Mouse (Mus musculus): ENCODE data around the gene Gm45837. TPM values are rescaled to one million over a fixed set of nuclear protein-coding genes. Genes with fewer than 3 reads are reported as not detected.

Gene Gm45837
- polyA plus RNA-seq, 1 experiment from 2014 or later: not detected

DNA sequence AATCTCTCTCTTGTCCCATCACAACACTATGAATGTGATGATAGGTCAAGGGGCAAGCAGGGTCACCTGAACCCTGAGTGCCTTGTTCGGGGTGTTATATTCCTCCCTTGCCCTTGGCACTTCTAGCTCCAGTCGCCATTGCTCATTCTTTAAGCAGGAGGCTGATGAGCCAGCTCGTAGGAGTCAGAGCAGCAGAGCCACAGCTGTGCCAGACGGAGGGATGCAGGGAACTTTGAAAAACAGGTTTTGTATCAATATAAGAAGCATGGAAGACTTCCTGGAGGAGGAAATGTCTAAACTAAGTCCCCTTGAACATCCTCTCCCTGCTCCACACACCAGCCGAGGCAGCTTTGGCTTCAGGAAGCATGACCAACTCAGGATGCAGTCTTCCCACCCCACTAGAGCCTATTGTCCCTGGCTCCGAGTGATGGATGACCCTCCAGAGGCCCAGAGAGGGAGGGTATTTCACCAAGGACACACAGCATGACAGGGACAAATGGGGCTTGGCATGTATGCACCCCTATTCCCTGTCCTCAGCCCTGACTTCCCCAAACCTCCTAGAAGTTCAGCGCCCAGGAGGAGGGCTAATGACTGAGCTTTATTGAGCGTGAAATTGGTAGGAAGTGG, 71.3 kb downstream of the Gm45837 start:
- H3K9me3 ChIP-seq (ENCODE audit: control insufficient read depth, low read length): no peaks in the 10 kb centered on the region
- H3K36me3 ChIP-seq (ENCODE audit: control insufficient read depth, insufficient read depth, low read length): no peaks in the 10 kb centered on the region
- H3K27ac ChIP-seq (ENCODE audit: low read depth, low read length): no peak overlapping the region
- 65% methylated on average over 8 of the region's 8 CpGs for WGBS
- no peak for DNase-seq (ENCODE audit: low spot score)
- no peaks in the 10 kb centered on the region for H3K4me1 ChIP-seq (replicated peaks; ENCODE audit: control insufficient read depth, insufficient read depth, low read length)
- no peak for ATAC-seq (ENCODE audit: low FRiP score)
- H3K9ac ChIP-seq (ENCODE audit: low read depth, low read length): no peak overlapping the region
- H3K4me3 ChIP-seq (ENCODE audit: low read depth, low read length): no peak overlapping the region
- H3K4me2 ChIP-seq (replicated peaks; ENCODE audit: low read depth, low read length): no peak overlapping the region
- H3K27me3 ChIP-seq (ENCODE audit: control insufficient read depth, insufficient read depth, low read length): no peaks in the 10 kb centered on the region

GRCm38 (mm10) chr7:101482499-101483081, 71.9 kb downstream of the Gm45837 start:
- Histone ChIP-seq H3K4me1 (replicated peaks; ENCODE audit: control insufficient read depth, insufficient read depth, low read length) (no peaks in the 10 kb centered on the region), H3K4me3 (ENCODE audit: low read depth, low read length) (no peak overlapping the region), H3K9ac (ENCODE audit: low read depth, low read length) (no peak overlapping the region), H3K27ac (ENCODE audit: low read depth, low read length) (no peak overlapping the region), H3K4me2 (replicated peaks; ENCODE audit: low read depth, low read length) (no peak overlapping the region), H3K27me3 (ENCODE audit: control insufficient read depth, insufficient read depth, low read length) (no peaks in the 10 kb centered on the region), H3K9me3 (ENCODE audit: control insufficient read depth, low read length) (no peaks in the 10 kb centered on the region), H3K36me3 (ENCODE audit: control insufficient read depth, insufficient read depth, low read length) (no peaks in the 10 kb centered on the region)
- no peak for ATAC-seq (ENCODE audit: low FRiP score)
- WGBS: 76% methylated on average over 9 of the region's 9 CpGs
- DNase-seq (ENCODE audit: low spot score): no peak

DNA sequence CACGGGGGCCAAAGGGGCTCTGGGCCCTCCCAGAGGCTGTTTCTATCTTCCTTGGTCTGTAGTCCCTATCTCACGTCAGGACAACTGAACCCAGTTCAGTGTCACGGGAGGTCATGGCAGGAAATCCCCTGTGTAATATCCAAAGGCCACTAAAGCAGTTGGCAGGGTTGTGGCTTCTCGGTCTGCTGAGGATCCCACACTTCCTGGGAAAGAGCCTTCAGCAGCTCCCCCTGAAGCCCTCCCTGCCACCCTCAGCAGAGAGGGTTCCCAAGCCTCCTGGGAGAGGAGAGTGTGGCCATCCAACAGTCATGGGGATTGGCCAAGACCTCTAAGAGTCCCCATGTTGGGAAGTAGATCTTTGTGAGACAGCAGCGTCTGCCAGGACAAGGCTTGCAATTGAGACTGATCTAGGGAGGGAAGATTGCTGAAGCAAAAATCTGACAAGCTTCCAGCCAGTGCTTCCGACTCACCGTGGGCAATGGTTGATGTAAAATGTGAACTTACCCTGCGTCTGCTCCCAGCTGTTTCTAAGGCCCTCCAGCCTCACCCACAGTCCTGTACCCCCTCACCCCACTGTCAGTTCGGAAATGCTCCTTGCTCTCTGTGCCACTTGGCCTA, 72.9 kb downstream of the Gm45837 start:
- no peak overlapping the region for H3K4me3 ChIP-seq (ENCODE audit: low read depth, low read length)
- no peaks in the 10 kb centered on the region for H3K36me3 ChIP-seq (ENCODE audit: control insufficient read depth, insufficient read depth, low read length)
- no peaks in the 10 kb centered on the region for H3K4me1 ChIP-seq (replicated peaks; ENCODE audit: control insufficient read depth, insufficient read depth, low read length)
- no peaks in the 10 kb centered on the region for H3K9me3 ChIP-seq (ENCODE audit: control insufficient read depth, low read length)
- no peak overlapping the region for H3K9ac ChIP-seq (ENCODE audit: low read depth, low read length)
- H3K27me3 ChIP-seq (ENCODE audit: control insufficient read depth, insufficient read depth, low read length): no peaks in the 10 kb centered on the region
- no peak for ATAC-seq (ENCODE audit: low FRiP score)
- no peak overlapping the region for H3K4me2 ChIP-seq (replicated peaks; ENCODE audit: low read depth, low read length)
- no peak for DNase-seq (ENCODE audit: low spot score)
- 77% methylated on average over 9 of the region's 9 CpGs for WGBS
- 0 out of 2 replicates have a peak overlapping the region, but pooled peaks have one; percentile 21 for H3K27ac ChIP-seq (ENCODE audit: low read depth, low read length)

DNA sequence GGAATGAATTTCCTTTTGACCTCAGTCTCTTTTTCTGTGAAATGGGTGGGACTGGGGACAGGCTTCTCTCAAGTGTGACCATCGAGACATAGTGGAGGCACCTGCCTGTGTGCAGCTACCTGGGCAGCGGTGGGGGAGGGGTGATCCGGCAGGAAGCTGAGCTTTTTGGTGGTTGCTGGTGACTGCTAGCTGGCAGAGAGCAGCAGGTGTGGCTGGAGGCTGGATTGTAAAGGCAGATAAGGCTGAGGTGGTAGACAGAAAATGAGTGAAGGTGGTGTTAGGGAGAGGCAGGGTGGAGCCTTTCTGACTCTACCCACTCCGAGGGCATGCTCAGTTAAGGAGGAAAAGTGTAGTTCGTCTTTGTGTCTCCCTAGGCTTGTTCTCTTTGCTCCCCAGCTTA, 76.4 kb downstream of the Gm45837 start:
- no peak overlapping the region for H3K4me3 ChIP-seq (ENCODE audit: low read depth, low read length)
- no peak overlapping the region for H3K4me2 ChIP-seq (replicated peaks; ENCODE audit: low read depth, low read length)
- H3K27ac ChIP-seq (ENCODE audit: low read depth, low read length): no peak overlapping the region
- H3K4me1 ChIP-seq (replicated peaks; ENCODE audit: control insufficient read depth, insufficient read depth, low read length): no peaks in the 10 kb centered on the region
- no peaks in the 10 kb centered on the region for H3K27me3 ChIP-seq (ENCODE audit: control insufficient read depth, insufficient read depth, low read length)
- no peak overlapping the region for H3K9ac ChIP-seq (ENCODE audit: low read depth, low read length)
- DNase-seq (ENCODE audit: low spot score) (no peak), ATAC-seq (ENCODE audit: low FRiP score) (no peak)
- WGBS: 81% methylated on average over 5 of the region's 5 CpGs
- no peaks in the 10 kb centered on the region for H3K36me3 ChIP-seq (ENCODE audit: control insufficient read depth, insufficient read depth, low read length)
- no peaks in the 10 kb centered on the region for H3K9me3 ChIP-seq (ENCODE audit: control insufficient read depth, low read length)

- ATAC-seq (ENCODE audit: low FRiP score) (no peak), DNase-seq (ENCODE audit: low spot score) (no peak)
- WGBS: 54% methylated on average over 4 of the region's 4 CpGs
- Histone ChIP-seq H3K36me3 (ENCODE audit: control insufficient read depth, insufficient read depth, low read length) (no peaks in the 10 kb centered on the region), H3K4me1 (replicated peaks; ENCODE audit: control insufficient read depth, insufficient read depth, low read length) (no peaks in the 10 kb centered on the region), H3K9me3 (ENCODE audit: control insufficient read depth, low read length) (no peaks in the 10 kb centered on the region), H3K27me3 (ENCODE audit: control insufficient read depth, insufficient read depth, low read length) (no peaks in the 10 kb centered on the region), H3K4me3 (ENCODE audit: low read depth, low read length) (no peak overlapping the region), H3K27ac (ENCODE audit: low read depth, low read length) (no peak overlapping the region), H3K9ac (ENCODE audit: low read depth, low read length) (no peak overlapping the region), H3K4me2 (replicated peaks; ENCODE audit: low read depth, low read length) (no peak overlapping the region)
These were observed 80.3 kb downstream of the Gm45837 start for GRCm38 (mm10) chr7:101490952-101491351.

GRCm38 (mm10) chr7:101498385-101498784, 87.7 kb downstream of the Gm45837 start:
- Histone ChIP-seq H3K36me3 (ENCODE audit: control insufficient read depth, insufficient read depth, low read length) (no peaks in the 10 kb centered on the region), H3K4me1 (replicated peaks; ENCODE audit: control insufficient read depth, insufficient read depth, low read length) (no peaks in the 10 kb centered on the region), H3K9me3 (ENCODE audit: control insufficient read depth, low read length) (no peaks in the 10 kb centered on the region), H3K27me3 (ENCODE audit: control insufficient read depth, insufficient read depth, low read length) (no peaks in the 10 kb centered on the region), H3K4me2 (replicated peaks; ENCODE audit: low read depth, low read length) (no peak overlapping the region), H3K9ac (ENCODE audit: low read depth, low read length) (no peak overlapping the region), H3K4me3 (ENCODE audit: low read depth, low read length) (no peak overlapping the region), H3K27ac (ENCODE audit: low read depth, low read length) (no peak overlapping the region)
- WGBS: 88% methylated on average over 3 of the region's 3 CpGs
- ATAC-seq (ENCODE audit: low FRiP score) (no peak), DNase-seq (ENCODE audit: low spot score) (no peak)

DNA sequence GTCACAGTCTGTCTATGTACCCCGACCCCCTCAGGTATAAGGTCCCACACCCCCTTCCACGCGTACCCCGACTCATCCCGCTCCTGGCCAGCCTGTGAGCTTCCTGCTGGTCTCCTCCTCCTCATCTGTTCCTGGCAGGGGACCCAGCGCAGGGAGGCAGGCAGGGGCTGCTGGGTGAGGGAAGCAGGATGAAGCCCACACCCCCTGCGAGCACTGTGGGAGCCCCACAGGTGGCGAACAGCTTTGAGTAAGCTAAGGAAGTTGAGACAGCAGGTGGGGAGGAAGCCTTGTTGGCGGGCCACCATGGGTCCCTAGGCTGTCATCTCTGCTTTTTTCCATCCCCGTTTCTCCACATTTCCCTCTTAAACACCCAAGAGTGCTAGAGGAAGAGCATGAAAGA, 88.6 kb downstream of the Gm45837 start:
- Histone ChIP-seq H3K4me1 (replicated peaks; ENCODE audit: control insufficient read depth, insufficient read depth, low read length) (no peaks in the 10 kb centered on the region), H3K4me3 (ENCODE audit: low read depth, low read length) (no peak overlapping the region), H3K9ac (ENCODE audit: low read depth, low read length) (no peak overlapping the region), H3K36me3 (ENCODE audit: control insufficient read depth, insufficient read depth, low read length) (no peaks in the 10 kb centered on the region), H3K4me2 (replicated peaks; ENCODE audit: low read depth, low read length) (no peak overlapping the region), H3K9me3 (ENCODE audit: control insufficient read depth, low read length) (no peaks in the 10 kb centered on the region), H3K27ac (ENCODE audit: low read depth, low read length) (no peak overlapping the region), H3K27me3 (ENCODE audit: control insufficient read depth, insufficient read depth, low read length) (peaks cover 7% of the 10 kb centered on the region; the same call in 1 of the 2 replicates)
- DNase-seq (ENCODE audit: low spot score) (no peak), ATAC-seq (ENCODE audit: low FRiP score) (no peak)
- 47% methylated on average over 10 of the region's 10 CpGs for WGBS

DNA sequence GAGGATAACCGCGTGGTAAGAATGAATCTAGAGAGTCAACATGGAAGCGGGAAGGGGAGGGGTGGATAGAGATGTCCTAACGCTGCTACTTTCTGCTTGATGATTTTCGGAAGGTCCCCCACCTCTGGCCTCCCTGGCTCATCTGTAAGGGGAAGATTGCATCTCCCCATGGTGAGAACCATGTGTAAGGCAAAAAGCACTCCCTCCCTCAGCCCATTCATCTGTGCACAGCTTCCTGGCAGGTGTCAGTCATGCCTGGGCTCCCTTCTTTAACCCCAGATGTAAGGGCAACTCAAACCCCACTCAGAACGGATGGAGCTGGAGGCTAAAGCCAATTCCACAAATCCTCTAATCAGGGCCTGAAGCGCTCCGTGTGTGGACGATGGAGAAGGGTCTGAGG, 89.0 kb downstream of the Gm45837 start:
- no peak overlapping the region for H3K4me3 ChIP-seq (ENCODE audit: low read depth, low read length)
- H3K4me2 ChIP-seq (replicated peaks; ENCODE audit: low read depth, low read length): no peak overlapping the region
- peaks cover 11% of the 10 kb centered on the region; the same call in 1 of the 2 replicates for H3K27me3 ChIP-seq (ENCODE audit: control insufficient read depth, insufficient read depth, low read length)
- H3K9me3 ChIP-seq (ENCODE audit: control insufficient read depth, low read length): no peaks in the 10 kb centered on the region
- DNase-seq (ENCODE audit: low spot score): no peak
- H3K36me3 ChIP-seq (ENCODE audit: control insufficient read depth, insufficient read depth, low read length): no peaks in the 10 kb centered on the region
- no peak overlapping the region for H3K9ac ChIP-seq (ENCODE audit: low read depth, low read length)
- no peak for ATAC-seq (ENCODE audit: low FRiP score)
- WGBS: 78% methylated on average over 9 of the region's 9 CpGs
- no peaks in the 10 kb centered on the region for H3K4me1 ChIP-seq (replicated peaks; ENCODE audit: control insufficient read depth, insufficient read depth, low read length)
- H3K27ac ChIP-seq (ENCODE audit: low read depth, low read length): no peak overlapping the region

DNA sequence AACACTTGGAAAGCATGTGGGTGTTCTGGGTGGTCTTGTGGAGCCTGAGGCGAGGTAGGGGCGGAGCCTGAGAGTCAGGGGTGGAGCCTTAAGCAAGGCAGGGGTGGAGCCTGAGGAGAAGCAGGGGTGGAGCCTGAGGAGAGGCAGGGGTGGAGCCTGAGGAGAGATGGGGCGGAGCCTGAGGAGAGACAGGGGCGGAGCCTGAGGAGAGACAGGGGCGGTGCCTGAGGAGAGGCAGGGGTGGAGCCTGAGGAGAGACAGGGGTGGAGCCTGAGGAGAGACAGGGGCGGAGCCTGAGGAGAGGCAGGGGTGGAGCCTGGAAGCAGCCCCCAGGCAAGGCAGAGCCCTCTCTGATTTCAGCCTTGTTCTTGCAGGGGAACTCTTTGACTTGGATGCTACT, 90.5 kb downstream of the Gm45837 start:
- no peaks in the 10 kb centered on the region for H3K9me3 ChIP-seq (ENCODE audit: control insufficient read depth, low read length)
- peaks cover 14% of the 10 kb centered on the region; the same call in 1 of the 2 replicates for H3K27me3 ChIP-seq (ENCODE audit: control insufficient read depth, insufficient read depth, low read length)
- no peak for DNase-seq (ENCODE audit: low spot score)
- H3K4me1 ChIP-seq (replicated peaks; ENCODE audit: control insufficient read depth, insufficient read depth, low read length): no peaks in the 10 kb centered on the region
- no peak overlapping the region for H3K4me2 ChIP-seq (replicated peaks; ENCODE audit: low read depth, low read length)
- H3K9ac ChIP-seq (ENCODE audit: low read depth, low read length): no peak overlapping the region
- no peak overlapping the region for H3K27ac ChIP-seq (ENCODE audit: low read depth, low read length)
- 67% methylated on average over 4 of the region's 6 CpGs for WGBS
- no peak for ATAC-seq (ENCODE audit: low FRiP score)
- H3K4me3 ChIP-seq (ENCODE audit: low read depth, low read length): no peak overlapping the region
- H3K36me3 ChIP-seq (ENCODE audit: control insufficient read depth, insufficient read depth, low read length): no peaks in the 10 kb centered on the region
